Mouse (Mus musculus) E14TG2a.4 (cell line): ENCODE measurements around the gene Ppp2r1a.

Experiments
- H3K27me3 ChIP-seq: 2 replicates; pipeline ENCODE4 v1.6.1; 2014; ENCODE audit warnings: low read length, control low read depth; ENCODE audit not compliant: insufficient read depth
- H3K36me3 ChIP-seq: 2 replicates; pipeline ENCODE4 v1.6.1; 2014; ENCODE audit warnings: low read length, control low read depth; ENCODE audit not compliant: insufficient read depth
- H3K4me1 ChIP-seq: replicated peaks from 2 replicates; pipeline ENCODE4 v1.6.1; 2014; ENCODE audit warnings: low read depth, low read length, control low read depth
- H3K4me3 ChIP-seq: replicated peaks from 2 replicates; pipeline ENCODE4 v1.5.1; 2014; ENCODE audit warnings: mild to moderate bottlenecking, low read length
- H3K9me3 ChIP-seq: 2 replicates; pipeline ENCODE4 v1.6.1; 2014; ENCODE audit warnings: low read length, control low read depth
- CTCF ChIP-seq: conservative IDR thresholded peaks from 2 replicates; pipeline ENCODE4 v1.5.1; 2014; ENCODE audit warnings: low read length
- NANOG ChIP-seq: IDR thresholded peaks from 2 replicates; pipeline ENCODE4 v1.6.1; 2014; ENCODE audit warnings: borderline replicate concordance, low read length, mixed read lengths
- POU5F1 ChIP-seq: IDR thresholded peaks from 2 replicates; pipeline ENCODE4 v1.6.1; 2014; ENCODE audit warnings: low read length, borderline replicate concordance

Ppp2r1a gene

DNA sequence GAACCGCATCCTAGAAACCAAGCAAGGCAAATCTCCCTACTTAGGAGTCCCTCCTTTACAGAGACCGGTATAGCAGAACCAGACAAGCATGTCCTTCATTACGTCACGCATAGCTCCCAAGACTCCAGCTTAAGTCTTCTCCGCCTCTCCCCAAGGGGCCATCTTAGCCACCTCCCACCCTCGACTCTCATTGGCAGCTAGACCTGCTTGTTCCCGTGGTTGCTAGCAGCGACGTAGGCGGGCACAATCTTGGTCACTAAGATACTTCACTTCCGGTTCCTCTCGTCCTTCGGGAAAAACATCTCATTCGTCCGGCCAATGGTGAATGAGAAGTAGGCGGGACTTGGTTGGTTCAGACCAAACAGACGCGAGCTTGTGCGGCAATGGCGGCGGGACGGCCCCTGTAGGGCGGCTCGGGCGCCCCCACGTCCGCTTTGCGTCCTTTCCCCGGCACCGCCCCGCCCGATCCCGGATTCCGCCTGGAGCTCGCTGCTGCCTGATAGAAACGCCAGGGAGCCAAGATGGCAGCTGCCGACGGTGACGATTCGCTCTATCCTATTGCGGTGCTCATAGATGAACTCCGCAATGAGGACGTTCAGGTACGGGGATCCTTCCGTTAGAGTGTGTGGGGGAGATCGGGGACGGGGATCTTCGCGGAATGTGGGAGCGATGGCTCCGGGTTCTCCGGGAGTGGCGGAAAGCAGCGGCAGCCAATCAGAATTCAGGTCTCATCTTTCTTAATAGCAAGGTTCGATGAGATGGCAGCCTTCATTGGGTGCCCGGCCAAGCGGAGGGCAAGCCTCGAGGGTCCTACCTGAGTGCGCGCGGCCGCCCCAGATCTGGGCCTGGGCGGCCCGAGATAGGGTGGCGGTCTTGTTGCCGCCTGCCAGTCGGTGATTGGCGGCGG is at the start of gene Ppp2r1a:
Gene Ppp2r1a (plus strand): TSS at position 327 of the 907 bp plus-strand sequence.
- Histone ChIP-seq H3K36me3 (peaks cover 21% of the 10 kb centered on the region; the same call in 1 of the 2 replicates), H3K4me3 (peak within 1 kb of the TSS; percentile 91), H3K9me3 (peaks cover 7% of the 10 kb centered on the region; the same call in 1 of the 2 replicates), H3K4me1 (peaks cover 39% of the 10 kb centered on the region), H3K27me3 (no peaks in the 10 kb centered on the region)
- TF ChIP-seq NANOG = no peak
- no peak for TF ChIP-seq POU5F1
- TF ChIP-seq CTCF = no peak

DNA sequence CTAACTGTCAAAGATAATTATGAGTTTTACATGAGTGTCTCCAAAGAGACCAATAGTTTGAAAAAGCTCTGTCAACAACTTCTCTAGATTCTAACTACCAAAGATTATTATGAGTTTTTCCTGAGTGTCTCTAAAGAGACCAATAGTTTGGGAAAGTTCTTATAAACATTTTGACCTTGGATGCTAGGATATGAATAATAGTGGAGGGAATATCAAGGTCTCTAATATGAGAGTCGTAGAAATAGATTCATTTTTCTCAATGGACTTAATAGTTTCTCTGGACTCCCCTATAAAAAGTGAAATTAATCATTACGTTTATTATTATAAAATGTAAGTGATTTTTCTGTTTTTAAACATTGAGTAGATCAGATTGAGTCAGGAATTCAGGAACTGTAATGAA is 40.1 kb upstream of the Ppp2r1a start, which contains the start of gene Vmn1r231:
Gene Vmn1r231 (minus strand): TSS at position 101 of the 400 bp plus-strand sequence.
- TF ChIP-seq NANOG (no peak), POU5F1 (no peak), CTCF (no peak)
- Histone ChIP-seq H3K4me1 (no peaks in the 10 kb centered on the region), H3K9me3 (no peaks in the 10 kb centered on the region; the same call in 1 of the 2 replicates), H3K27me3 (no peaks in the 10 kb centered on the region), H3K4me3 (no peak within 1 kb of the TSS), H3K36me3 (no peaks in the 10 kb centered on the region)

DNA sequence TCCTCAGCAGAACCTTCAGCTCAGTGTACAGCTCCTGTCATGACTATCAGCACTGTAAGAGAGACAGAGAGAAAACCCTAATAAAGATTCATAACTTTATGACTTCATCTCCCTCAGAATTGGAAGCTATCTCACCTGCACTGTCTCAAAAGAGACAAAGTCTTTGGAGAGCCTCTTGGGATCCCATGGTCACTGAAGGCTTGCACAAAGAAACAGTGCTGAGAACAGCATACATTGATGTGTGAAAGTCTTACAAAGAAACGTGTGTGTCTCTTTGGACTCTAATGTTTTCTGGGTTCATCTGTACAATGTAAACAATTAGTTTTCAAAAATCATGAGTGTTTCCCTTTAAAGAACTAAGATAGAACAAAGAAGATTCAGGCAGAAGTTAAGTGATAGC is 25.5 kb upstream of the Ppp2r1a start, which contains the start of gene Vmn1r232:
Gene Vmn1r232 (minus strand): TSS at position 101 of the 400 bp plus-strand sequence.
- TF ChIP-seq POU5F1 (no peak), NANOG (no peak), CTCF (no peak)
- no peaks in the 10 kb centered on the region for H3K9me3 ChIP-seq
- H3K27me3 ChIP-seq = no peaks in the 10 kb centered on the region
- no peaks in the 10 kb centered on the region for H3K36me3 ChIP-seq
- no peak within 1 kb of the TSS for H3K4me3 ChIP-seq
- H3K4me1 ChIP-seq = no peaks in the 10 kb centered on the region

DNA sequence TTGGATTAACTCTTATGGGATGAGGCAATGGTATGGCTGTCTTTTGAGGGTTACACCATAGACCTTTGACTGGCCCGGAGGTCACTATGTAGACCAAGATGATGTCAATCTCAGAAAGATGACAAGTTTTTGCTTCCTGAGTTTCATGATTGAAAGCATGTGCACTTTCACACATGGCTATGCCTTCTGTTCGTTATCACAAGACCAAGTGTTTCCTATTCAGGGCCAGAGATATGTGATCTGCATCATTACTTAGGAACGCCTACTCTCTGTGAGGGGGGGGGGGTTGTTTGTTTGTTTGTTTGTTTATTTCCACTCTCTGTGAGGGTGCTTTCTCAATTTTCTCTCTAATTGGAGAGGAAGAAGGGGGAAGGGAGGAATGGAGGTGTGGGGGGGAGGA is 885 bp upstream of the Ppp2r1a start:
- TF ChIP-seq CTCF (no peak), POU5F1 (no peak), NANOG (no peak)
- no peaks in the 10 kb centered on the region for H3K27me3 ChIP-seq
- peak overlapping the region; percentile 91 for H3K4me3 ChIP-seq
- H3K9me3 ChIP-seq = peaks cover 7% of the 10 kb centered on the region; the same call in 1 of the 2 replicates
- H3K36me3 ChIP-seq = peaks cover 11% of the 10 kb centered on the region; the same call in 1 of the 2 replicates
- H3K4me1 ChIP-seq = peaks cover 31% of the 10 kb centered on the region

DNA sequence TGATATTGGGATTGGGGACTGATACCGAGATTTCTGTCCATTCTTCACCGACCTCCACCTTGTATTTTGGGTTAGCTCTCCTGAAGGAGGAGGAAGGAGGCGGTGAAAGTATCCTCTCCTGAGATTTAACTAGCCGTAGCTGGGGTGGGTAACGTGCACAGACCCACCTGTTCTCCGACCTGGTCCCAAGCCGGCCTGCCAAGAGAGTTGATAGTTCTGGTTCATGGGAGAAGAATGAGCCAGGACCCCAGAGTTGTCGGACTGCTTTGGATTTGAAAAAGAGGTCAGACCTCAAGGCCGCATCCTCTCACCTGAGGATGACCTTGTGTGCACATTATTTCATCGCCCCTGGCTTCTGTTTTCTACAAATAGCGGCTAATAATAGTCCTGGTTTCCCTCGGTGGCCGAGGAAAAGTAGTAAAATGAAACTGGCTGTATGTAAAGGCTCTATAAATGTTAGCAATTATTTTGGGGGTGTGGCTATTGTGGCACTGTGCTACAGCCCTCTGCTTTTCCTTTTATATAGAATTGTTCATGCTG is 985 bp downstream of the Ppp2r1a start:
- Histone ChIP-seq H3K36me3 (peaks cover 28% of the 10 kb centered on the region), H3K9me3 (peaks cover 7% of the 10 kb centered on the region; the same call in 1 of the 2 replicates), H3K4me3 (peak overlapping the region; percentile 91), H3K4me1 (peaks cover 45% of the 10 kb centered on the region), H3K27me3 (no peaks in the 10 kb centered on the region)
- TF ChIP-seq POU5F1 = no peak
- no peak for TF ChIP-seq NANOG
- TF ChIP-seq CTCF = no peak

DNA sequence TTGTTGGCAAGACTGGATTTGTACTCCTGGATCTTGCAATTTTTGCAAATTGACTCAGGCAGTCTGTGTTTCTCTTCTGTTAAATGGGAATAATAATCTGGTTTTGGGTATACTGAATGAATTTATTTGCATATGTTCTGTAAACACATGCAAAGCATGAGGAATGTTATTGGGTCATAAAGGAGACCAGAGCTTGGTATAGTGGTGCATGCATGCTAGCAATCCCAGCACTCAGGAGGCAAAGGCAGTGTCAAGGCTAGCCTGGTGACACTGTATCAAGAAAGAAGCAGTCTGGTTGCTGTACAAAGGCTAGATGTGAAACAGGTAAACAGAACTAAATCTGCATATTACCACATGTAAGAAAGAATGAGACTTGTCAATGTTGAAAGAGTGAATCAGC is 1.5 kb downstream of the Ppp2r1a start:
- peaks cover 45% of the 10 kb centered on the region for H3K4me1 ChIP-seq
- H3K27me3 ChIP-seq = no peaks in the 10 kb centered on the region
- no peak for TF ChIP-seq POU5F1
- no peak for TF ChIP-seq NANOG
- TF ChIP-seq CTCF = no peak
- H3K9me3 ChIP-seq = peaks cover 7% of the 10 kb centered on the region; the same call in 1 of the 2 replicates
- peak overlapping the region; percentile 91 for H3K4me3 ChIP-seq
- peaks cover 33% of the 10 kb centered on the region for H3K36me3 ChIP-seq

DNA sequence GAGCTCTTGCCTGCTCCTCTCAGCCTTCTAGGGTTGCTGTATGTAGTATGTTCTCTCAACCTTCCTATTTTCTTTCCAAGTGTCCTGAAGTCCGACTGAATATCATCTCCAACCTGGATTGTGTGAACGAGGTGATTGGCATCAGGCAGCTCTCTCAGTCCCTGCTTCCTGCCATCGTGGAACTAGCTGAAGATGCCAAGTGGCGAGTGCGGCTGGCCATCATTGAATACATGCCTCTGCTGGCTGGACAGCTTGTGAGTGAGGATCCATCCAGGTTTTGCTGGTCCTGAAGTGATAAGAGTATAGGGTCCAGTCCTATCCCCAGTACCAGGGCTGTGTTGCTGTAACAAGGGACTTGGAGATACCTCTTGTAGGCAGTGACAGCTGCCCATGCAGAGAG is 15.3 kb downstream of the Ppp2r1a start:
- TF ChIP-seq POU5F1 = no peak
- TF ChIP-seq CTCF = no peak
- no peak for TF ChIP-seq NANOG
- H3K4me3 ChIP-seq = no peak overlapping the region
- no peaks in the 10 kb centered on the region for H3K27me3 ChIP-seq
- peaks cover 2% of the 10 kb centered on the region; the same call in 1 of the 2 replicates for H3K4me1 ChIP-seq
- no peaks in the 10 kb centered on the region for H3K9me3 ChIP-seq
- H3K36me3 ChIP-seq = peaks cover 100% of the 10 kb centered on the region

DNA sequence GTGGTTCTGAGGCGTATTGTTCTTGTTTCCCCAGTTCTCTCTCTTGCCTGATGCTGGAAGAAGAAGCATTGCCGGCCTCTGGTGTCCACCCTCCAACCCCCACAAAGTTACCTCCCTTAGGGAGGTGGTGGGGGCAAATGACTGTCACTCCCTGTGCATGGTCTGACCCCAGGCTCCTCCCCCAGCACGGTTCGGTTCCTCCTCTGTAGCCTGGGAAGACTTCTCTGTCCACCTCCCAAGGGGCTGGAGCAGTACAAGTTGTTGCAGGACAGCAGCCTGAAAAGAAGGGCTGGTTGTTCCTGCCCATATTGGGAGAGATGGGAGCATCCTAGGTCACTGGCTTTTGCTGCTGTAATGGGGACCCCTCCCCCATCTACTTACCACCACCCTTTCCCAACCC is 20.3 kb downstream of the Ppp2r1a start:
- Histone ChIP-seq H3K9me3 (no peaks in the 10 kb centered on the region), H3K4me3 (no peak overlapping the region), H3K4me1 (peaks cover 2% of the 10 kb centered on the region; the same call in 1 of the 2 replicates), H3K36me3 (peaks cover 96% of the 10 kb centered on the region), H3K27me3 (no peaks in the 10 kb centered on the region)
- no peak for TF ChIP-seq POU5F1
- no peak for TF ChIP-seq CTCF
- no peak for TF ChIP-seq NANOG
